Comparison of ENCODE assay signal across 18 mouse cellular contexts in genomic region chr6:5825461-5825860, GRCm38 (mm10).
DNase-seq lines count a peak whose midpoint lies in the region; ATAC-seq and TF ChIP-seq lines count a peak whose summit lies in the region.
"Had no signal": no experiment of that assay in that cellular context is flagged by ENCODE, and none has a peak within 500 bp of the region (broad histone marks: within the 10 kb centered on the region; RNA-seq: fewer than 3 reads in every experiment).

No protein-coding gene starts in this region.

- peak; percentile 47; the same call in 1 of the 2 replicates for ATAC-seq in limb, embryonic 14.5 days (ENCODE audit: low FRiP score, low read depth)
- ATAC-seq in forebrain, embryonic 15.5 days (replicated peaks): no peak
- ATAC-seq: forebrain, embryonic 13.5 days; intestine, embryonic 16.5 days had no signal

- no peaks in the 10 kb centered on the region for H3K36me3 ChIP-seq in heart, embryonic 10.5 days
- H3K36me3 ChIP-seq in limb, embryonic 14.5 days (ENCODE audit: control insufficient read depth, insufficient read depth, low read length): no peaks in the 10 kb centered on the region
- no peaks in the 10 kb centered on the region for H3K36me3 ChIP-seq in forebrain, embryonic 15.5 days
- H3K36me3 ChIP-seq: embryonic facial prominence, embryonic 10.5 days; hindbrain, embryonic 10.5 days had no signal

- H3K4me3 ChIP-seq in heart, embryonic 10.5 days: no peak overlapping the region
- H3K4me3 ChIP-seq in limb, embryonic 14.5 days (replicated peaks; ENCODE audit: low read length): no peak overlapping the region
- H3K4me3 ChIP-seq in forebrain, embryonic 15.5 days: no peak overlapping the region
- no peak overlapping the region for H3K4me3 ChIP-seq in cerebellum, adult 2 months (replicated peaks; ENCODE audit: insufficient read depth, low read depth, low read length)
- H3K4me3 ChIP-seq: embryonic facial prominence, embryonic 10.5 days; forebrain, embryonic 13.5 days; gastrocnemius, adult 2 months; hindbrain, embryonic 10.5 days had no signal

- H3K9me3 ChIP-seq in heart, embryonic 10.5 days: no peaks in the 10 kb centered on the region
- no peaks in the 10 kb centered on the region for H3K9me3 ChIP-seq in limb, embryonic 14.5 days (ENCODE audit: control insufficient read depth, low read length)
- no peaks in the 10 kb centered on the region for H3K9me3 ChIP-seq in forebrain, embryonic 15.5 days
- H3K9me3 ChIP-seq: embryonic facial prominence, embryonic 10.5 days; forebrain, embryonic 13.5 days; hindbrain, embryonic 10.5 days had no signal

- 89% methylated on average over 3 of the region's 3 CpGs for WGBS in heart, embryonic 10.5 days
- WGBS in limb, embryonic 14.5 days: 21% methylated on average over 3 of the region's 3 CpGs
- 95% methylated on average over 3 of the region's 3 CpGs for WGBS in forebrain, embryonic 15.5 days
- WGBS in cerebellum, adult 2 months: 88% methylated on average over 3 of the region's 3 CpGs

- no peak for TF ChIP-seq POLR2A in limb, embryonic 14.5 days (IDR thresholded peaks at IDR 0.05; ENCODE audit: borderline replicate concordance, extremely low read depth, insufficient read depth, insufficient read length)
- no peak for TF ChIP-seq POLR2A in cerebellum, adult 2 months (IDR thresholded peaks at IDR 0.05; ENCODE audit: borderline replicate concordance, insufficient read depth, low read length)

- no peaks in the 10 kb centered on the region for H3K4me1 ChIP-seq in heart, embryonic 10.5 days
- peaks cover 29% of the 10 kb centered on the region for H3K4me1 ChIP-seq in limb, embryonic 14.5 days (ENCODE audit: control insufficient read depth, insufficient read depth, low read length)
- H3K4me1 ChIP-seq in forebrain, embryonic 15.5 days: peaks cover 5% of the 10 kb centered on the region; the same call in 1 of the 2 replicates
- H3K4me1 ChIP-seq in cerebellum, adult 2 months (ENCODE audit: control insufficient read depth, insufficient read depth, low read length): no peaks in the 10 kb centered on the region
- H3K4me1 ChIP-seq: hindbrain, embryonic 10.5 days had no signal

- no peak for TF ChIP-seq CTCF in cerebellum, adult 2 months (IDR thresholded peaks at IDR 0.05; ENCODE audit: borderline replicate concordance, insufficient read depth, low read depth, low read length)

- H3K9ac ChIP-seq in limb, embryonic 14.5 days (ENCODE audit: low read depth, low read length, severe bottlenecking): no peak overlapping the region
- H3K9ac ChIP-seq in forebrain, embryonic 15.5 days (replicated peaks): no peak overlapping the region
- H3K9ac ChIP-seq: forebrain, embryonic 13.5 days; hindbrain, embryonic 14.5 days had no signal

- no peaks in the 10 kb centered on the region for H3K27me3 ChIP-seq in heart, embryonic 10.5 days (ENCODE audit: insufficient read depth, poor library complexity, severe bottlenecking)
- no peaks in the 10 kb centered on the region for H3K27me3 ChIP-seq in limb, embryonic 14.5 days (ENCODE audit: control insufficient read depth, insufficient read depth, low read length)
- H3K27me3 ChIP-seq in forebrain, embryonic 15.5 days: no peaks in the 10 kb centered on the region
- H3K27me3 ChIP-seq in cerebellum, adult 2 months (ENCODE audit: control insufficient read depth, insufficient read depth, low read length): no peaks in the 10 kb centered on the region
- H3K27me3 ChIP-seq: forebrain, embryonic 13.5 days had no signal

- no peak overlapping the region for H3K4me2 ChIP-seq in limb, embryonic 14.5 days (replicated peaks; ENCODE audit: low read depth, low read length, severe bottlenecking)
- no peak overlapping the region for H3K4me2 ChIP-seq in forebrain, embryonic 15.5 days (replicated peaks)
- H3K4me2 ChIP-seq: forebrain, embryonic 13.5 days; hindbrain, embryonic 14.5 days had no signal

- H3K27ac ChIP-seq in heart, embryonic 10.5 days: no peak overlapping the region
- H3K27ac ChIP-seq in limb, embryonic 14.5 days (replicated peaks; ENCODE audit: low read depth, low read length): 0 out of 2 replicates have a peak overlapping the region, but pooled peaks have one; percentile 2
- no peak overlapping the region for H3K27ac ChIP-seq in forebrain, embryonic 15.5 days (replicated peaks)
- H3K27ac ChIP-seq in cerebellum, adult 2 months (ENCODE audit: insufficient read depth, low read length): no peak overlapping the region
- H3K27ac ChIP-seq: embryonic facial prominence, embryonic 10.5 days; forebrain, embryonic 13.5 days; gastrocnemius, adult 2 months; hindbrain, embryonic 10.5 days; hindbrain, embryonic 14.5 days had no signal

- DNase-seq in adrenal gland, adult 8-10 months: peak; percentile 4
- no peak for DNase-seq in adrenal gland, postnatal 10 days
- DNase-seq in heart, embryonic 10.5 days (ENCODE audit: low spot score): peak; percentile 13
- DNase-seq in heart, postnatal 4 days: no peak
- peak; percentile 50 for DNase-seq in limb, embryonic 14.5 days (ENCODE audit: low spot score)
- DNase-seq in cerebellum, adult 2 months: no peak
- DNase-seq: cerebellum, adult 11 months; cerebellum, adult 9-10 months; cerebellum, postnatal 36 days; gastrocnemius, adult 2 months; gastrocnemius, postnatal 25 days; heart, postnatal 14 days had no signal

Comparison
In these comparisons a context has a peak if more than half of its experiments do, and no peak if none do; other contexts are left out.
1. DNase-seq: peak in adrenal gland, adult 8-10 months (single experiment), heart, embryonic 10.5 days (single experiment) and limb, embryonic 14.5 days (single experiment); none in adrenal gland, postnatal 10 days (single experiment), heart, postnatal 4 days (single experiment) and cerebellum, adult 2 months (0 of 2).